Mouse (Mus musculus) testis, postnatal 14 days (tissue): ENCODE results near the gene Qrich2.

Experiments used
- DNase-seq: peaks from one replicate; pipeline ENCODE4 v3.0.0; 2021; ENCODE audit warnings: low spot score

Qrich2 gene

DNA sequence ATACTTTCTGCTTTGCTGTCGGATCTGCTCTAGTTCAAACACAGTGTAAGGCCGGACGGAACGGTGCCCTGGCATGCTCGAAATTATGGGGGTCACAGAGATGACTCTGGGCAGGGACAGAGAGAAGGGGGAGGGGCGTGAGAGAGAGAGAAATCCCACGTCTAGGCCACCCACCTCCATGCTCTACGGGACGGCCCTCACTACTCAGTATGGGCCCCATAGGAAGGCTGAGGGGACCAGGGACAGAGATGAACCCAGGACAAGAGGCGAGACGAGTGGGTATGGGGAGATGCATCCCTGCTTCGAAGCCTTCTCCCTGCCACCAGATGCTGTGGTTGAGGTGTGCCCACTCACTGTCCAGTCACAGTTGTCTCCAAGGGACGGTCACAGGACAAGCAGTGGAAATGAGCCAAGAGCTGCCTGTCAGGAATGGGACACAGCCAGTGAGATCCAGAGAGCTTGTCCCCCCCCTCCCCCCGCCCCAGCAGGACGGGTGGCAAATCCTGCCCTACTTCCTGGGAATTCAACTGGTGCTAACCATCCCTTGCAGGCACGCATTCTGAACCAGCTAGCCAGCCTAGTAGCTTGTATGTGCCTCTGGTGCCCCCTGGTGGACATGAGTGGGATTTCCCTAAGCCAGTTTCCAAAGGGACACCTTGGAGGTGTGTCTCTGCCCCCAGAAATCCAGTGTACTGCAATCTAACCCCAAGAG, 20.3 kb downstream of the Qrich2 start:
- peak; percentile 86 for DNase-seq

DNA sequence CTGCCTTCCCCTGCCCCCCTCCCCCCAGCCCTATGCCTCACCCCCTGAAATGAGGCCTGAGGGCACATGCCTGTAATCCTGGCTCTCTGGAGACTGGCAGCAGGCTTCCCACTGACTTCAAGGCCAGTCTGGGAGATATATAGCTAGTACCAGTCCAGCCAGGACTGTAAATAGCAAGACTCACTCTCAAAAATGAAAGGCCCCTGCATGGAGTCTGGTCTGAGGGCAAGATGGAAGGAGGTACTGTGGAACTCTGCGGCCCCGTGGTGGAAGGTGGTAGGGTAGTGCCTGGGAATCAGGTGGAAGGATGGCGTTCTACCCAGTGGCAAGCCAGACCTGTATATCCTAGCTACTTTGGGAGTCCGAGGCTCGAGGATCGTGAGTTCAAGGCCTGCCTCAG, 22.1 kb downstream of the Qrich2 start:
- DNase-seq: no peak

DNA sequence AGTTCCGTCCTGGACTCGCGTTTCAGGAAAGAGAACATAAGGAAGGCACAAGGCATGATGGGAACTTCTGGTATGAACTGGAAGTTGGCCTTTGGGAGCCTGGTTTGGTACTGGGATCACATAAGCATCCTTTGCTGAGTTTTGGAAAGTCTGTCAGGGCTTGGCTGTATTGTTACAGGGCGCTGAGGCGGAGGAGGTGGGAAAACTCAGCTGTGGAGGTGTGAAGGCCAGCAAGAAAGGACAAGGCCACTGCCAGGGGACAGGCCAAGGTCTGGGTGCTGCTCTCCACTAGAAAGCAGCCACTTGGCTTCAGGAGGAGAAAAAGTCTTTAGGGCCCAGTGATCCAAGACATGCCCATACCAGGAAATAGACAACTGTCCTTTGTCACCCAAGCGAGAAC, 22.7 kb downstream of the Qrich2 start:
- DNase-seq: no peak

DNA sequence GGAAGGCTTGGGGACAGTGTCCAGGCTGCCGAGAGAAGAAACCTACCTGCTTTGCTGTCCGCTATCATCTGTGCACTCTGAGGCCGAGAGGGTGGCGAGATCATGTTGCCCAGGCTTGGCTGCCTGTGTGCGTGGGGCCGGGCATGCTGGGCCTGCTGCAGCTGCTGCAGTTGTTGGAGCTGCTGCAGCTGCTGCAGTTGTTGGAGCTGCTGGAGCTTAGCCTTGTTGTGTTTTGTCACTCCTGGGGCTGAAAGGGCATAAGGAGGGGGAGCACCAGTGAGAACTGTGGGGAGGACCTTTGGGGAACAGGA, 23.2 kb downstream of the Qrich2 start:
- DNase-seq: no peak

DNA sequence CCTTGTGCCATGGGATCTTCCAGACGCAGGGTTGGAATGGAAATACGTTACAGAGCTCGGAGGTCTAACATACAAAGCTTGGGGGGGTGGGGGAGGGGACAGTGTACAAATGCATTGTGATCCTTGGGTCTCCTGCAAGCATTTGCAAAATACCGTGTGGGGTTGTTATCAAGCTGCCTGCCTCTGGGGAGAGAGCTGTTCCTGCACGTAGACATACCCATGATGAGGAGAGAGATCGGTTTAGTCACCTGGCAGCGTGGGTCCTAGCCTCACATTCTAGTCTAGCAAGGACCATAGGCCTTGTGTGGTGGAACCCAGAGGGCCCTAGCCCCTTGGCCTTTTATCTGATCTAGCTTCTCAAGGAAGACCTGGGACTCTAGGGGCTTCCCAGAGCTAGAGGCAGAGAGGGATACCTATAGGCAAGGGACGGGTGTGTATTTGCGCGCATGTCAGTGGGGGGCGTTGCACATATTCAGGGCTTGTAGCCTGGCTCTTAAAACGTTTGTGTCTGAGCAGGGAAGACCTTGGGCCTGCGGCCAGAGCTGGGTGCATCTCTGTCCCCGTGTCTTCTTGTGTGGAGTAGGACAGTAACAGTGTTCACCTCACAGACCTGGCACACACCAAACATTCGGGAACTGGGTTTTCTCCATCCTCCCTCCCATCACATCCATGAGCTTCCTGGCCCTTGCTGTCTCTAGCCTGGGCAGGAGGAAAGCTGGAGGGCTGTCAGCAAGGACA, 23.7 kb downstream of the Qrich2 start:
- no peak for DNase-seq

DNA sequence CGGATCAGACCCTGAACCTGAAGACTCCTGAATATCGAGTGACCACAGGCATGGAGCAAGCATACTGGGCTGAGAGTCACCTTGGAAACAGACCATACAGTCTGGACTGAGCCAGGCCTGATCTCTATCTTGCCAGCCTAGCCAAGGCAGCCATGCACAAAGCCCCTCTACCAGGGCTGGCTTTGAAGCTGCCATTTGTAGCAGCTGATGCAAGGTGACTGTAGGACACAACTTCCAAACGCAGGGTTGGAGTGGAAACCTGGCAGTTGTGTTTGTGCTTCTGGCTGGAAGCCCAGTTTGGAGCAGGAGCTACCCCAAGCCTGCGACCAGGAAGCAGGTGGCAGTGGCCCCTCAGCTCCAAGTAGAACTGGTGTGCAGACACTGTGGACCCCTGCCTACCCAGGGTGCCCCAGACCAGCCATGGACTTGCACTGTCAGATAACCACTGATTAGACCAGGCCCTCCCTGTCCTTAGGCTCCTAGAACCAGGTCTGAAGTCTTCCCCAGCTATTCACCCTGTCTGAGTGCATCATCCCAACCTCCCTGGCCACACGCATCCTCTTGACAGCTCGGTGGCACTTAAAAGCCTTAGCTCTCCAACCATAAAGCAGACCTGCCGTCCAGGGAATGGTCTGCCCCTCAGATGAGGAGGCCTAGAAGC, 25.5 kb downstream of the Qrich2 start:
- DNase-seq: no peak

DNA sequence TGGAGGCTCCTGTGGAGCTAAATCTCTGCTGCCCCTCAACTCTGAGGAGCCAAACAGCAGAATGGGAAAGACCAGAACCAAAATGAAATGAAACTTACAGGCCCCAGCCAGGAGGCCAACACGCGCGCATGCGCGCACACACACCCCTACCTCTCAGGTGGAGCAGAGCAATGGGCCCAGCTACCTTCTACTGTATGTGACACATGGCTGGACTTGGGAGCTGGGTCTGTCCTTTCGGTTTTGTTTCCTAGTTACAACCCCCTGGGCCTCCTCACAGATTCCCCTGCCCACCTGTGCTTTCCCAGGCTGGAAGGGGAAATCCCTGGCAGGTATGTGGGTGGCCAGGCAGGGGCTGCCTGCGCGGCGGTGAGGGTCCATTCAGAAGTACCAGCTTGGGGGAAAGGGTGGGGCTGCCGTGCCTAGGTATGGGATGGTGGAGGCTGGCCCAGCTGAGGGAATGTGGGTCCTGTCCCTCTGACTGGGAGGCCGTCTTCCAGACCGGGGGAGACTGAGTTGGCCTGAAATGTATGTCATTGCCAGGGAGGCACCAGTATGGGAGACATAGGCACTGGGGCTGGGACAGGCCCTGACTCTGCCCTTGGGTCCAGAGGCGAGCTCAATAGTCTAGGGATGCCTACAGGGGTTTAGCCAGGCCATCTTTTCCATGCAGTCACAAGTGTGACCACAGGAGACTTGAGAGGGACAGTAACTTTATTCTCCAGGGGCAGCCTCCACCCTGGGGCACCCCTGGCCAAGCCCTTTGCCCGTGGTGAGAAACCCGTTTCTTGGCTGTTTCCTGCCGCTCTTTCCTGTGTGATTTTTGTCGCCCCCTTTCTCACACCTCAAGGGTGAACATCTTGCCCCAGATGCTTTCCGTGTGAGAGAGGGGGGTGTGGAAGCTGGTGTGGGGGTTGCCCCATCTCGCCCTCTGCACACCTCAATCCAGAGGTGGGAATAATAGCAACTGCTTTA, 26.5 kb downstream of the Qrich2 start:
- DNase-seq: no peak

DNA sequence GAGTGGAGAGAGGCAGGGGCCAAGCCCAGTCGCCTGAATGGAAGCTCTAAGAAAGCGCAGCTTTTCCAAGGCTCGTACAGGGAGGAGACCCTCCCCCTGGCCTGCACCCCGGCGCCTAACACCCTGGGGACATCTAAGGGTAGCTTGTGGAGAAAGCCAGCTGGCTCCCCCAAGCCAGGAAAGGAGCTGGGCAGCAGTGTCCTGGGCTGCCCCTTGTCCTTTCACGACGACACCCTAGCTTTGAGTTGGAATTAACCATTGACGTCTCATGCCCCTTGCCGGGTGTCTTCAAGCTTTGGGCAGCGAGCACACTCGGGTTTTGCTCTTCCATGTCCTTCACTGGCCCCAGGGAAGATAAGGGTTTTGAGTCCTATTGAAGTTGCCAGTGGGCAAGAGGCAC, 28.5 kb downstream of the Qrich2 start:
- no peak for DNase-seq

DNA sequence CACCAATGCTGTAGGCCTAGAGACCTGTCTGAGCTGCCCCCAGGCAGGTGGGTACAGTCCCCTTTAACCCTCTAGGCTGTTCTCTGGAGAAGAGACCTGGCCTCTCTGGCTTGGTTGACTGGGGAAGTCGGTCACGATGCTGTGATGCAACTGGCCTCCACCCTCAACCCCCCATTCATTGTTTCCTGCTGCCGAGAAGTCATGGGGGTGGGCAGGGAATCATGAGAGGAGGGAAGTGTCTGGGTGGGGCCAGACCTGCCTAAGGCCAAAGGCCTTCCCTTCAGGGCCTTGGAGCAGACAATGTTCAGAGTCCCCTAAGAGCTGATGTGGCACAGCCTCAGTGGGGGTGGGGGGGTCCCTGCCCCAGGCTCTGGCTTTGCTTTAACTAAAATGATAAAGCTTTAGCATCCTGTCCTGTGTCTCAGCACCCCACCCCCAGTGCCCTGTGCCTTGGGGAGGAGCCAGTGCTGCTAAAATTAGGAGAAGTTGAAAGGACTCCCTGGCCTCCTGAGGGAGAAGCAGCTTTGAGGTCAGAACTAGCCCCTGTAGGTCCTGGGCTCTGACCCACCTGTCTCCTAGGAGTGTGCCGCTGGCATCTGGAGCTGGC, 29.2 kb downstream of the Qrich2 start:
- DNase-seq: no peak

DNA sequence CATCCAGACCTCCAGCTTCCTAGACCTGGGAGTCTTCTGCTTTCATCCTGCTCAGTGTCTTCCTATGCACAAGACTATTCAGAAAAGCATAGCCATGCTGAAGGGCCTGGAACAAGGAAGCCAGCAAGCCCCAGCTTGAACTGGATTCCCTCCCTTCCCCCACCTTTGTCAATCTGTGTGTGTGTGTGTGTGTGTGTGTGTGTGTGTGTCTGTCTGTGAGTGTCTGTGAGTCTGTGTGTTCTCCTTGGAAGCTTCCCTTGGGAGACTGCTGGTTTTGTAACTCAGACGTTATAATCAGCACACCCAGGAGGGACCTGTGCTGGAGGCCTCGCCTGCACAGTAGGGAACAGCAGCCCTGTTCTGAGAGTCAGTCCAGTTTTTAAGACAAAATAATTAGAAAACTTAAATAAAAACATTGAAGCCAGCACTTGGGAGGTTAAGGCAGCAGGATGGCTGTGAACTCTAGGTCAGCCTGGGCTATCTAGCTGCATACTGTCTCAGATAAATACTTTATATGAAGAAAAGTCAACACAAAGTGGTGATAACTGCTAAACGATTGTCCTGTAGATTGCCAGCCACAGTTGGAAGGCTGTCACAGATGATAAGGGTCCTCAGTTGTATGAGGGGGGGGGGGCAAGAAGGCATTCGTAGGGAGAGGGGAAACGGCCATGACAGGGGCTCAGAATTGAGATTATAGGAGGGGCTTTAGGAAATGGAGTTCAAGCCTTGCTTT, 29.9 kb downstream of the Qrich2 start:
- no peak for DNase-seq

DNA sequence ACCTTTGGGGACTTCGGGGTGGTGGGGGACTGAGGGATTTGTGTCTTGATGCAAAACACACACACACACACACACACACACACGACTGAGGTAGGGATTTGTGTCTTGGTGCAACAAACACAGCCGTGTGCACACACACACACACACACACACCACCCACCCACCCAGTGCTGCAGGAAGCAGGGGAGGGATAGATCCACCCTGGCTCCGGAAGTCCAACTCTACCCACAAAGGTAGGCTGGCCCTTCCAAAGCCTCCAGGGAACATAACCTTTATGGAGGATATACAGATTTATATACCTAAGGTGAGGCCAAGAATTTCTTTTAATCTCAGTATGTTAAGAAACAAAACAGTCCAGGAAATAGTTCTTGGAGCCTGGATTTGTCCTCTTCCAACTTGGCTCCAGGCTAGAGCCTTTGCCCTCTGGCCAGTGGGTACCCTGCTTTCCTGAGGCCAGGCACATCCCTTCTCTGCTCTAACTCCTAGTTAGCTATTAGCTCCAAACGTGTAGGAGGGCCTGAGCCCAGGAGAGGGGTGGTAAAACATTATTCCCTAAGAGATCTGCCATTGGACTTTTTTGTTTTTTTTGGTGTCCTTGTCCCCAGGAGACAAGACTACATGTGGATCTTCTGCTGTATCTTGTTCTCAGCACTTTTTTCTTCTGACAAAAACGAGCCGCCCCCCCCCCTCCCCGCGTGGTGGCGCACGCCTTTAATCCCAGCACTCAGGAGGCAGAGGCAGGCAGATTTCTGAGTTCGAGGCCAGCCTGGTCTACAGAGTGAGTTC, 30.9 kb downstream of the Qrich2 start:
- no peak for DNase-seq

DNA sequence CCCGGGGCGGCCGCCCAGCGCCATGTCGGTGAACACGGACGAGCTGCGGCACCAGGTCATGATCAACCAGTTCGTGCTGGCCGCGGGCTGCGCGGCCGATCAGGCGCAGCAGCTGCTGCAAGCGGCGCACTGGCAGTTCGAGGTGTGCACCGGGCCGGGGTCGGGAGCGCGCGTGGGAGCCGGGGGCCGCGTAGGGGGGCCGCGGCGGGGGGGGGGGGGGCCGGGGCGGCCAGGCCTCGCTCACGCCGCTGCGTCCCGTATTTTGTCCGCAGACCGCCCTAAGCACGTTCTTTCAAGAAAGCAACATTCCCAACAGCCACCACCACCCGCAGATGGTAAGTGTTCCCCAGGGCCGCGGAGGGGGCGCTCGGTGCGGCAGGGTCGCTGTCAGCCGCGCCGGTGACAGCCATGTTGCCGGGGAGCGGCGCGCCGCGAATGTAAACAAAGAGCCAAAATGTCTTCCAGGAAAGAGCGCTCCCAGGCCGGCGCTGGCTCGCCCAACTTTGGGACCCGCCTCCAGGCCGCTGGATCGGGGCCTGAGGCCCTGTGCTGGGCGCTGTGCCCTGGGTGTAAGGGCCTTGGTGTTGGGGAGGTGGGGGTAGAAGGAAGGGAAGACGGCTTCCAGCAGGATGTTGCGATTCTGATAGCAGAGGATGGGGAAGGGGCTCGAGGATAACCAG, 31.6 kb downstream of the Qrich2 start:
- peak; percentile 76 for DNase-seq

DNA sequence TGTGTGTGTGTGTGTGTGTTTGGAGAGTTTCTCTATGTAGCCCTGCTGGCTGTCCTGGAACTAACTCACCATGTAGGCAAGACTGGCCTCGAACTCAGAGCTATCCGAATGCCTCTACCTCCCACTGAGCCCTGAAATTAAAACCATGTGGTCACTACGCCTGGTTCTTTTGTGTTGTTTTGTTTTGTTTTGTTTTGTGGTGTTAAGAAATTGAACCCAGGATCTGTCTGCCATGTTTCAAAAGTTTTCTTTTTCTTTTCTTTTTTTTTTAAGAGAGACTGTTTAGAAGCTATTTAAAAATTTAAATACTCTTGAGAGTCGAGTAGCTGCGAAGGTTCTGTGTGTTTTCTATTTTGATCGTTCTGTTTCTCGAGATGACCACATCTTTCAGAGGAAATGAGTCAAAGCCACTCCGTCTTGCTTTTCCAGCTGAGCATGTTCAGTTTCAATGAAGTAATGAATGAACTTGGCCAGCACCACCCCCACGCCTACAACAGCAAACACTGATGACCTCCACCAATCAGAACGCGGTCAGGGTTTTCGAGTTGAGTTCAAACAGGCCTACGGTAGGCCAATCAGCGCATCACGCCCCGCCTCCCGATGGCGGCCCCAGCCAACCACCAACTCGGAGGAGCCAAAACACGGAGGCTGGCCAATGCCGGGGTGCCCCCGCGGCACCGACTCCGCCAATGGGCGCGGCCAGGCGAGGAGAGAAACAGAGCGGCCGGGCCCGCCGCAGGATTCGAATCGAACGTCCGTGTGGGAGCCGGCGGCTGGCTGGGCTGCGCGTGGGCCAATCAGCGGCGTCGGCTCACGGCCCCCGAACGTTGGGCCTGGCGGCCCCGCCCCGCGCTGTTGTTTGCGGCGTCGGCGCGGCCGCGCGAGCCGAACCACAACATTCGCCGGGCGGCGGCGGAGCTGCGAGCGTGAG, 32.4 kb downstream of the Qrich2 start, which contains the start of gene Ubald2:
Ubald2 (plus strand) TSS at position 739 of the 931 bp plus-strand sequence.
- peak; percentile 100 for DNase-seq

DNA sequence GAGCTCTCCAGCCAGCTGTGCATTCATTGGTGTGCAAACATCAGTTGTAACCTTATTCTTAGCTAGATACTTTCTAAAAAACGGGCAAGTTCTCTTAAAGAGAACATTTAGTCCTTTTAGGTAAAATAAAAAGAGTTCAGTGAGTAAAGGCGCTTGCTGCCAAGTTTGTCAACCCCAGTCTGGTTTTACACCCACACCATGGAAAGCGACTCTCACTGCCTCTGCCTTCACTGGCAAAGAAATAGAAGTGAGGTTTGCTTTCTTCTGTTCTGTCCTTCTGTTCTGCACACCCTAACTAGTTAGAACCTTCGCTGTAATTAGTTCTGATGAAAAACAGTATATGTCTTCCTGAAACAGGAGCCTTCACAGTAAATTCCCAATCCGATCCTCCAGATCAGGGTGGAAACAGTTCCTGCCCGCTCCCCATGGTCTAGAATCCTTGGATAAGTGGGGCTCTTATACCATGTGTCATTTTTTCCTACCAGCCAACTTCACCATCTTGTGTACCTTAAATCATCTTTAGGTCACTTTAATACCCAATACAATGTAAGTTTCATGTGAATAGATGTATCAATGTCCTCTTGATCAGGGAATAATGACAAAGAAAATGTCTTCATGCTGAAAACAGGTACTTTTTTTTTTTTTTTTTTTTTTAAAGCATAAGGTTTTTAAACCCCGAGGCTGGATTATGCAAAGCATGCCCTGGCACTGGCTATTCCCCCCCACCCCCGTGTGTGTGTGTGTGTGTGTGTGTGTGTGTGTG, 33.3 kb downstream of the Qrich2 start:
- no peak for DNase-seq

DNA sequence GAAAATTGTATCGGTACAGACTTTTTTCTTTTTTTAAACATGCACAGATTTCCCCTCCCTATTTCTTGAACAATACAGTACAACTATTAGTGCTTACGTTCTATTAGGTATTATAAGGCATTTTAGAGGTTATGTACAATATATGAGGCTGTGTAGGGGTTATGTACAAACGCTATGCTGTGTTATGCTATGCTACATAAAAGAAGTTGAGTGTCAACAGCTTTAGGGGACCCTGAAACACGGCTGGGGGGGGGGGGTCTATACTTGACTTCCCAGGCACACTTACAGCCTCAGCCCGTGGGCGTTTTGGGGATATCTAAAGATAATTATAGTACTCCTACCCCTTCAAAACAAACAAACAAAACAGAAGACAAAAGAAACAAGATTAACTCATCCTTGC, 33.9 kb downstream of the Qrich2 start:
- DNase-seq: no peak

DNA sequence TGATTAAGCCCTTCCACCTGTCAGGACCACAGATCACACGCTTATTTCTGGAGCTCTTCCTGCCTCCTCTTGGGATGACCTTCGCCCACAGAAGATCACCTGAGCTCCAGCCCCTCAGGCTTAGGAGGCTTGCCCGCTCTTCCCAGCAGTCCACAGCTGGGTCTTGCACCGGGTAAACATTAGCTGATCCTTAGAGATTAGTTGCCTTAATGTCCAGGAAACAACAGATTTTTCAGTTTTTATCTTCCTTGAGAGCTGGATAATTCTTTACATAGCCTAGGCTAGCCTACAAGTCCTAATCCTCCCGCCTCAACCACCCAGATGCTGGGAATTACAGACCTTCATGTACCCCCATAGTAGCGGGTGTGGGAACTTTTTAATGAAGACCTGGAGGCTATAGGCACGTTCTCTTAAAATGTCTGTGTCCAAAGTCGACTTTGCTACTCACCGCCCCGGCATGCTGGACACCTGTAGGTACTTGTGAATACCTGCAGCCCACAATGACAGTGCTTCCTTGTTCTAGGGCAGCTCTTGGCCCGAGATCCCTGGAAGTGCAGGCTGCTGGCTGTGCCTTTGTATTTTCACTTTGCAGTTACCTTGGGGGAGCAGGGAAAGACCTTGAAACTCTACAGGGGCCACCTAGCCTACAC, 34.5 kb downstream of the Qrich2 start:
- DNase-seq: no peak

DNA sequence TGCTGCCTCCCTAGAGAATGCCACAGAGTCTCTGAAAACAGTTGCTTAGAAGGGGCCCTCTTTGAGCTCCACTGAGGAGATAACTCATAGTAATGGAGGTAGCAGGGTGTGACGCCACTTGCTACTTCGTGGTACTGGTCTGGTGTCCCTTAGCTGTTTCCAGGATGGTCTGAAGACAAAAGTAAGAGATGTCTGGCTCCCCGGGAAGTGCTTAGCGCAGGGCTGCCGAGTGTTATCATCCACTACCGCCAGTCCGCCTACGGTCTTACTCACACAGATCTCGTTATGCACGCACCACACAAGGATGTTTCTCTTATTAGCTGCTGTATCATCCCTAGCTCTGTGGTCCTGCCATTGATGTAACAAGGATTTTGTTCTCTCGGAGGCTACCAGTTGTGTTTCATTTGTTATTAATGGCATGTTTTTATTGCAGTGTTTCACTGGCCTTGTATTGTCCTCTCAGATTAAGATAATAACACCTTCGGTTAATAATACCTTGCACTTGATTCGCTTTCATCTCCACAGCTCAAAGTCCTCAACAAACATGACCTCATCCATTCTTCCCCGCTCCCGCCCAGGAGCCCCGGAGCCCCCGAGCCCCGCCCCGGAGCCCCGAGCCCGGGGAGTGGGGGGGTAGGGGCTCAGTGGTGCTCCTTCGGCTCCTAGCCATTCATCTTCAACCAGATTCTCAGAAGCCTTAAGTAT, 35.2 kb downstream of the Qrich2 start:
- DNase-seq: no peak
